Mouse (Mus musculus) liver, postnatal 0 days (tissue): Measurements from ENCODE around the gene Gm20388.

Experiments
- CTCF ChIP-seq: sonication (generic); IDR thresholded peaks from 2 replicates; pipeline ENCODE4 v1.5.1; 2016; ENCODE audit warnings: antibody characterized with exemption, low read depth
- EP300 ChIP-seq: IDR thresholded peaks from 2 replicates; pipeline ENCODE4 v1.6.1; 2016; ENCODE audit warnings: antibody characterized with exemption, low read depth, mild to moderate bottlenecking

- TF ChIP-seq CTCF (no peak), EP300 (no peak)
These were observed 2286.7 kb downstream of the Gm20388 start for GRCm38 (mm10) chr8:122197342-122197741.
